In genomic region chr2:26202849-26203475, GRCm38 (mm10) we compare ENCODE assay signal across 9 mouse cellular contexts. TPM values are rescaled to one million over a fixed set of nuclear protein-coding genes. Genes with fewer than 3 reads are reported as not detected.
DNase-seq lines count a peak whose midpoint lies in the region.
"Had no signal": no experiment of that assay in that cellular context is flagged by ENCODE, and none has a peak within 500 bp of the region (broad histone marks: within the 10 kb centered on the region; RNA-seq: fewer than 3 reads in every experiment).

No protein-coding gene starts in this region.

- intact Hi-C loops in left cerebral cortex, postnatal 36 days (cut with DNase I), result no loop called here
- intact Hi-C loops in gastrocnemius, postnatal 36 days (cut with DNase I), result no loop called here

- peak; percentile 58 to 63 for DNase-seq in cerebellum, postnatal 25 days
- DNase-seq in cerebellum, postnatal 4 days (ENCODE audit: low spot score in 2 of 2), result no peak
- DNase-seq in thymus, postnatal 4 days, result peak; percentile 33
- no peak for DNase-seq in thymus, postnatal 36 days
- peak; percentile 35 to 42 for DNase-seq in left cerebral cortex, postnatal 36 days (ENCODE audit: low spot score in 2 of 2)
- DNase-seq in right cerebral cortex, postnatal 36 days (ENCODE audit: low spot score in 2 of 2), result peak; percentile 16 to 27
- DNase-seq in kidney, postnatal 25 days, result no peak
- DNase-seq in gastrocnemius, postnatal 36 days, result no peak
- DNase-seq: B cell, adult 2 months had no signal

RNA-seq across cellular contexts. Expression of gene Lhx3, which starts 5.1 kb away (rescaled TPM):
- under 1 TPM in 1 of 2 experiments, not detected in 1; 0.15 TPM for total RNA-seq in left cerebral cortex, postnatal 36 days (2021)
- not detected for total RNA-seq in gastrocnemius, postnatal 36 days (2021)

RNA-seq across cellular contexts. Expression of gene Qsox2, which starts 34.4 kb away (rescaled TPM):
- 10 to 100 TPM; 22.8 to 23.3 TPM for total RNA-seq in left cerebral cortex, postnatal 36 days (2021)
- total RNA-seq in gastrocnemius, postnatal 36 days (2021), result 1 to 10 TPM; 3.0 to 3.9 TPM

Comparison
In these comparisons a context has a peak if more than half of its experiments do, and no peak if none do; other contexts are left out.
1. DNase-seq: peak in cerebellum, postnatal 25 days (2 of 2), thymus, postnatal 4 days (single experiment), left cerebral cortex, postnatal 36 days (2 of 2) and right cerebral cortex, postnatal 36 days (2 of 2); none in cerebellum, postnatal 4 days (0 of 2), thymus, postnatal 36 days (0 of 2), kidney, postnatal 25 days (0 of 2) and gastrocnemius, postnatal 36 days (0 of 2).
2. RNA of gene Qsox2, which starts 34.4 kb away (total RNA-seq): 22.8 to 23.3 TPM in left cerebral cortex, postnatal 36 days; 3.0 to 3.9 TPM in gastrocnemius, postnatal 36 days; every median in the first group is over 4 times any median in the second.